Mouse (Mus musculus) stomach, postnatal 0 days (tissue): ENCODE measurements at regions not wholly inside any gene's neighbourhood (a gene's known extent, or its start where the extent isn't known, plus 50 kb on each side); places are given as distances from the start of the nearest gene placed in this dataset.

Experiments used
- ATAC-seq: fragments of 200-750 bp; cut with Nextera tagmentation; 2 replicates; pipeline ENCODE4 v1.8.0; 2017; ENCODE audit not compliant: low FRiP score, low TSS enrichment
- DNase-seq: peaks from one replicate; pipeline ENCODE4 v3.0.0-alpha.2; 2016; ENCODE audit warnings: low spot score
- H3K27ac ChIP-seq: fragments of 300-500 bp; sonication (generic); replicated peaks from 2 replicates; pipeline ENCODE4 v1.5.1; 2014; ENCODE audit warnings: mild to moderate bottlenecking, control low read depth
- H3K27me3 ChIP-seq: fragments of 300-500 bp; sonication (generic); 2 replicates; pipeline ENCODE4 v1.6.1; 2014; ENCODE audit warnings: low read length; ENCODE audit not compliant: control insufficient read depth, insufficient read depth
- H3K36me3 ChIP-seq: fragments of 300-500 bp; sonication (generic); 2 replicates; pipeline ENCODE4 v1.6.1; 2014; ENCODE audit warnings: low read length, mixed read lengths; ENCODE audit not compliant: control insufficient read depth, insufficient read depth
- H3K4me1 ChIP-seq: fragments of 300-500 bp; sonication (generic); replicated peaks from 2 replicates; pipeline ENCODE4 v1.6.1; 2014; ENCODE audit warnings: antibody characterized with exemption; ENCODE audit not compliant: control insufficient read depth, insufficient read depth
- H3K4me2 ChIP-seq: fragments of 300-500 bp; sonication (generic); replicated peaks from 2 replicates; pipeline ENCODE4 v1.6.1; 2014; ENCODE audit warnings: low read depth, mild to moderate bottlenecking, control low read depth, moderate library complexity
- H3K4me3 ChIP-seq: fragments of 300-500 bp; sonication (generic); 2 replicates; pipeline ENCODE4 v1.5.1; 2014; ENCODE audit warnings: low read depth, low read length, control low read depth
- H3K9ac ChIP-seq: fragments of 300-500 bp; sonication (generic); 2 replicates; pipeline ENCODE4 v1.6.1; 2014; ENCODE audit warnings: mild to moderate bottlenecking, low read length, control low read depth, mixed read lengths
- H3K9me3 ChIP-seq: fragments of 300-500 bp; sonication (generic); 2 replicates; pipeline ENCODE4 v1.6.1; 2016; ENCODE audit warnings: low read length; ENCODE audit not compliant: control insufficient read depth
- CTCF ChIP-seq: IDR thresholded peaks from 2 replicates; pipeline ENCODE4 v1.5.1; 2016; ENCODE audit warnings: antibody characterized with exemption, low read depth, mild to moderate bottlenecking, moderate library complexity
- EP300 ChIP-seq: optimal IDR thresholded peaks from 2 replicates; pipeline ENCODE3; 2016; ENCODE audit warnings: antibody characterized with exemption
- WGBS: fragments of 180-500 bp; shearing (Covaris S2); extraction: QIAGEN DNeasy Blood & Tissue Kit; methylation state at CpG from one replicate; pipeline ENCODE4 v1.1.7; 2014; 5-methylcytosine and 5-hydroxymethylcytosine counted together

GRCm38 (mm10) chr12:77058596-77059190 lies 96.7 kb upstream of the Max start:
- ATAC-seq: no peak

GRCm38 (mm10) chr12:77056748-77057370 lies 94.9 kb upstream of the Max start:
- 33% methylated on average over 5 of the region's 5 CpGs for WGBS
- Histone ChIP-seq H3K4me3 (no peak overlapping the region), H3K27me3 (no peaks in the 10 kb centered on the region), H3K27ac (peak overlapping the region; percentile 72), H3K9me3 (no peaks in the 10 kb centered on the region), H3K4me1 (no peaks in the 10 kb centered on the region; the same call in 1 of the 2 replicates), H3K4me2 (no peak overlapping the region), H3K9ac (no peak overlapping the region), H3K36me3 (no peaks in the 10 kb centered on the region)
- DNase-seq (peak; percentile 85), ATAC-seq (peak; percentile 96)
- TF ChIP-seq CTCF (no peak), EP300 (no peak)

More at GRCm38 (mm10) chr12:77058596-77059190, 96.7 kb upstream of the Max start:
- 42% methylated on average over 4 of the region's 4 CpGs for WGBS
- Histone ChIP-seq H3K9me3 (no peaks in the 10 kb centered on the region), H3K36me3 (no peaks in the 10 kb centered on the region), H3K4me1 (no peaks in the 10 kb centered on the region; the same call in 1 of the 2 replicates), H3K9ac (no peak overlapping the region), H3K27ac (peak overlapping the region; percentile 53; the same call in 1 of the 2 replicates), H3K4me2 (no peak overlapping the region), H3K27me3 (no peaks in the 10 kb centered on the region), H3K4me3 (no peak overlapping the region)
- TF ChIP-seq EP300 (no peak), CTCF (no peak)
- DNase-seq: peak; percentile 41

GRCm38 (mm10) chr12:77054700-77055099 lies 92.7 kb upstream of the Max start:
- ATAC-seq (no peak), DNase-seq (no peak)
- no peak overlapping the region for H3K4me2 ChIP-seq
- no peak overlapping the region for H3K9ac ChIP-seq
- TF ChIP-seq CTCF (no peak), EP300 (no peak)
- H3K9me3 ChIP-seq: no peaks in the 10 kb centered on the region
- H3K4me3 ChIP-seq: no peak overlapping the region
- 63% methylated on average over 5 of the region's 5 CpGs for WGBS
- no peak overlapping the region for H3K27ac ChIP-seq
- no peaks in the 10 kb centered on the region; the same call in 1 of the 2 replicates for H3K4me1 ChIP-seq
- H3K27me3 ChIP-seq: no peaks in the 10 kb centered on the region
- no peaks in the 10 kb centered on the region for H3K36me3 ChIP-seq

- 80% methylated on average over 7 of the region's 7 CpGs for WGBS
- ATAC-seq: no peak
- Histone ChIP-seq H3K36me3 (no peaks in the 10 kb centered on the region), H3K4me1 (no peaks in the 10 kb centered on the region; the same call in 1 of the 2 replicates), H3K4me2 (no peak overlapping the region), H3K9ac (no peak overlapping the region), H3K4me3 (no peak overlapping the region), H3K9me3 (no peaks in the 10 kb centered on the region), H3K27ac (no peak overlapping the region), H3K27me3 (no peaks in the 10 kb centered on the region)
- DNase-seq: no peak
- TF ChIP-seq CTCF (no peak), EP300 (no peak)
Observed at GRCm38 (mm10) chr12:77054211-77054610, 92.2 kb upstream of the Max start.

- Histone ChIP-seq H3K36me3 (no peaks in the 10 kb centered on the region), H3K9me3 (no peaks in the 10 kb centered on the region), H3K4me1 (no peaks in the 10 kb centered on the region; the same call in 1 of the 2 replicates), H3K9ac (no peak overlapping the region), H3K4me2 (no peak overlapping the region), H3K27me3 (no peaks in the 10 kb centered on the region), H3K27ac (no peak overlapping the region), H3K4me3 (no peak overlapping the region)
- 67% methylated on average over 6 of the region's 6 CpGs for WGBS
- peak; percentile 83 for TF ChIP-seq CTCF
- TF ChIP-seq EP300: no peak
- DNase-seq (peak; percentile 74), ATAC-seq (peak; percentile 53)
Observed at GRCm38 (mm10) chr12:77052853-77053252, 90.9 kb upstream of the Max start.

- ATAC-seq: 0 out of 2 replicates have a peak, but pooled peaks have one; percentile 28
- Histone ChIP-seq H3K9ac (0 out of 2 replicates have a peak overlapping the region, but pooled peaks have one; percentile 41), H3K27ac (no peak overlapping the region), H3K36me3 (no peaks in the 10 kb centered on the region), H3K4me2 (no peak overlapping the region), H3K4me3 (no peak overlapping the region), H3K27me3 (no peaks in the 10 kb centered on the region), H3K4me1 (no peaks in the 10 kb centered on the region), H3K9me3 (no peaks in the 10 kb centered on the region)
- TF ChIP-seq EP300: no peak
- TF ChIP-seq CTCF: no peak
- no peak for DNase-seq
- 32% methylated on average over 11 of the region's 11 CpGs for WGBS
Observed at GRCm38 (mm10) chr12:77048380-77048779, 86.4 kb upstream of the Max start.
